Mouse (Mus musculus): ENCODE measurements around the gene Plxna2. TPM values are rescaled to one million over a fixed set of nuclear protein-coding genes. Genes with fewer than 3 reads are reported as not detected.

Plxna2 gene
- polyA plus RNA-seq, 1 experiment from 2014 or later: 19.0 TPM

DNA sequence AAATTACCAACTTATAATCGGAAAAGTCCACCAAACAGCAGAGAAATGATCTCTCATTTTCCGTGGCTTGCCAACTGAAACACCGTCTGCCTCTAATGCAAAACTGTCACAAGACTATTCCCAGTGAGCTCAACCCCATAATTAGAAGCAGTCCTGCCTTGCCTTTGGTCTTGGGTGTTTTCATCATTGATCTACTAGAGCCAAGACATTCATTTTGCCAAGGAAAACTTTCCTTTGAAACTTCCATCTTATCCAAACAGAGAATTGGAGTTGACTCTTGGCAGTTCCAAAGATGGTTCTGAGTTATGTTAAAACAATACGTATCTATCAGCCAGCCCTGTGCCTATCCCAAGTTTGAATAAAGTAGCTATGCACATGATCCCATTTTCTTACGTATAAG, 24.9 kb upstream of the Plxna2 start:
- no peak overlapping the region for H3K27ac ChIP-seq (ENCODE audit: low read depth, low read length)
- WGBS: 84% methylated on average over 5 of the region's 5 CpGs
- H3K36me3 ChIP-seq (ENCODE audit: control insufficient read depth, insufficient read depth, low read length): no peaks in the 10 kb centered on the region
- no peaks in the 10 kb centered on the region for H3K9me3 ChIP-seq (ENCODE audit: control insufficient read depth, low read length)
- H3K4me1 ChIP-seq (replicated peaks; ENCODE audit: control insufficient read depth, insufficient read depth, low read length): no peaks in the 10 kb centered on the region
- no peak overlapping the region for H3K4me3 ChIP-seq (ENCODE audit: low read depth, low read length)
- no peak overlapping the region for H3K4me2 ChIP-seq (ENCODE audit: low read depth, low read length, severe bottlenecking)
- ATAC-seq (replicated peaks; ENCODE audit: low FRiP score) (no peak), DNase-seq (ENCODE audit: low spot score) (no peak)
- no peak overlapping the region for H3K9ac ChIP-seq (ENCODE audit: low read length)
- H3K27me3 ChIP-seq (ENCODE audit: control insufficient read depth, insufficient read depth, low read length): no peaks in the 10 kb centered on the region

- Histone ChIP-seq H3K27me3 (ENCODE audit: control insufficient read depth, insufficient read depth, low read length) (no peaks in the 10 kb centered on the region), H3K4me3 (ENCODE audit: low read depth, low read length) (no peak overlapping the region), H3K4me1 (replicated peaks; ENCODE audit: control insufficient read depth, insufficient read depth, low read length) (0 out of 2 replicates have a peak, but pooled peaks cover 5% of the 10 kb centered on the region), H3K9me3 (ENCODE audit: control insufficient read depth, low read length) (no peaks in the 10 kb centered on the region), H3K4me2 (ENCODE audit: low read depth, low read length, severe bottlenecking) (no peak overlapping the region), H3K36me3 (ENCODE audit: control insufficient read depth, insufficient read depth, low read length) (no peaks in the 10 kb centered on the region), H3K27ac (ENCODE audit: low read depth, low read length) (no peak overlapping the region), H3K9ac (ENCODE audit: low read length) (no peak overlapping the region)
- ATAC-seq (replicated peaks; ENCODE audit: low FRiP score): peak; percentile 32; the same call in 1 of the 2 replicates
- no peak for DNase-seq (ENCODE audit: low spot score)
- WGBS: 64% methylated on average over 5 of the region's 5 CpGs
Measured at GRCm38 (mm10) chr1:194607406-194608261, 10.4 kb upstream of the Plxna2 start.

- H3K4me3 ChIP-seq (ENCODE audit: low read depth, low read length): no peak overlapping the region
- H3K9ac ChIP-seq (ENCODE audit: low read length): no peak overlapping the region
- no peaks in the 10 kb centered on the region for H3K27me3 ChIP-seq (ENCODE audit: control insufficient read depth, insufficient read depth, low read length)
- no peak for DNase-seq (ENCODE audit: low spot score)
- H3K9me3 ChIP-seq (ENCODE audit: control insufficient read depth, low read length): no peaks in the 10 kb centered on the region
- no peak overlapping the region for H3K27ac ChIP-seq (ENCODE audit: low read depth, low read length)
- H3K4me2 ChIP-seq (ENCODE audit: low read depth, low read length, severe bottlenecking): no peak overlapping the region
- ATAC-seq (replicated peaks; ENCODE audit: low FRiP score): peak; percentile 45
- 6% methylated on average over 2 of the region's 2 CpGs for WGBS
- H3K36me3 ChIP-seq (ENCODE audit: control insufficient read depth, insufficient read depth, low read length): no peaks in the 10 kb centered on the region
- H3K4me1 ChIP-seq (replicated peaks; ENCODE audit: control insufficient read depth, insufficient read depth, low read length): peaks cover 7% of the 10 kb centered on the region
Measured at GRCm38 (mm10) chr1:194610516-194610915, 7.5 kb upstream of the Plxna2 start.

GRCm38 (mm10) chr1:194612628-194613027, 5.4 kb upstream of the Plxna2 start:
- 86% methylated on average over 1 of the region's 1 CpGs for WGBS
- Histone ChIP-seq H3K36me3 (ENCODE audit: control insufficient read depth, insufficient read depth, low read length) (no peaks in the 10 kb centered on the region), H3K4me3 (ENCODE audit: low read depth, low read length) (no peak overlapping the region), H3K9me3 (ENCODE audit: control insufficient read depth, low read length) (no peaks in the 10 kb centered on the region), H3K9ac (ENCODE audit: low read length) (no peak overlapping the region), H3K4me1 (replicated peaks; ENCODE audit: control insufficient read depth, insufficient read depth, low read length) (peaks cover 5% of the 10 kb centered on the region), H3K27ac (ENCODE audit: low read depth, low read length) (no peak overlapping the region), H3K4me2 (ENCODE audit: low read depth, low read length, severe bottlenecking) (no peak overlapping the region), H3K27me3 (ENCODE audit: control insufficient read depth, insufficient read depth, low read length) (no peaks in the 10 kb centered on the region)
- DNase-seq (ENCODE audit: low spot score): no peak
- ATAC-seq (replicated peaks; ENCODE audit: low FRiP score): no peak

DNA sequence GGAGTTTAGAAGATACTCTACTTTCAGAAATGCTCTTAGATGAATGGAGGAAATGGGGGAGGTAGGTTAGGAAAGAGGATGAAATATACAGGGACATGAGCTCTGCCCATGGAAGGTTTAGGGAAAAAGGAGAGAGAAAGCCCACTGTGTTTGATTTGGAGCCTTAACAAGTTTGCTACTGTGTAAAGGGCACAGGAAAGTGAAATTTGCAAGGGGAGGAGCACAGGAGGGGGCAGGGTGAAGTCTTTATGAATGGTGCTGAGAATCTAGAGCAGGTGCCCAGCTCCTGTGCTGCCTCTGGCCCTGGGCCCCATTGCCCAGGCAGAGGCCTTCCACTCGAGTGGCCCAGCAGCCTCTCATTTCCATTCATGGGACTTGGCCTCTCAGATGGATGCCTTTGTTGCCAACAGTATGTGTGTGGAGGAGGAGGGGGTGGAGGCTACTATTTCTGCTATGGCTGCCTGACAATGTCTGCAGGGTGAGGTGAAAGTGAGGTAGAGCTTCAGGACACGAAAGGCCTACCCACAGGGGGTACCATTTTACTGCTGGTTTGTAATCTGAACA, 4.7 kb upstream of the Plxna2 start:
- no peak for DNase-seq (ENCODE audit: low spot score)
- peaks cover 4% of the 10 kb centered on the region for H3K4me1 ChIP-seq (replicated peaks; ENCODE audit: control insufficient read depth, insufficient read depth, low read length)
- no peak overlapping the region for H3K27ac ChIP-seq (ENCODE audit: low read depth, low read length)
- H3K36me3 ChIP-seq (ENCODE audit: control insufficient read depth, insufficient read depth, low read length): no peaks in the 10 kb centered on the region
- H3K4me2 ChIP-seq (ENCODE audit: low read depth, low read length, severe bottlenecking): no peak overlapping the region
- ATAC-seq (replicated peaks; ENCODE audit: low FRiP score): peak; percentile 60
- H3K4me3 ChIP-seq (ENCODE audit: low read depth, low read length): no peak overlapping the region
- H3K9me3 ChIP-seq (ENCODE audit: control insufficient read depth, low read length): no peaks in the 10 kb centered on the region
- WGBS: 17% methylated on average over 2 of the region's 2 CpGs
- H3K27me3 ChIP-seq (ENCODE audit: control insufficient read depth, insufficient read depth, low read length): no peaks in the 10 kb centered on the region
- H3K9ac ChIP-seq (ENCODE audit: low read length): no peak overlapping the region

GRCm38 (mm10) chr1:194613923-194614830, 3.8 kb upstream of the Plxna2 start:
- H3K4me2 ChIP-seq (ENCODE audit: low read depth, low read length, severe bottlenecking): no peak overlapping the region
- no peak for ATAC-seq (replicated peaks; ENCODE audit: low FRiP score)

DNA sequence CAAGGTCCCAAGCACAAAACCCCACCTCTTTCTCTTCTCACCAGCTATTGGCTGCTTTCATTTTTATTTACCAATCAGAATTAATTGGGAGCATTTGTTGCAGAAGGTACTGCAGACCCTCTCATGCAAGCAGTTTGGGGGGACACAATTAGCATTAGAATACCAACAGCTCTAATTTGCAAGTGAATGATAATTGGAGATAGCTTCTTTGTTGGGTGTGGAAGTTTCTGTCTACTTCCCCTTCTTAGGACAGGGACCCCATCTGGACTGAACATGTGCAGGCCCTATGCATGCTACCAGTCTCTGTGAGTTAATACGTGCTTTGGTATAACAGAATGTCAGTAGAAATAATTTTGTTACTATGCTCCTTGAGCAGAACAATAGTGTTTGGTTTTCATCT, 1.9 kb upstream of the Plxna2 start:
- no peaks in the 10 kb centered on the region for H3K27me3 ChIP-seq (ENCODE audit: control insufficient read depth, insufficient read depth, low read length)
- no peak overlapping the region for H3K4me2 ChIP-seq (ENCODE audit: low read depth, low read length, severe bottlenecking)
- H3K4me1 ChIP-seq (replicated peaks; ENCODE audit: control insufficient read depth, insufficient read depth, low read length): peaks cover 10% of the 10 kb centered on the region
- peak; percentile 28; the same call in 1 of the 2 replicates for ATAC-seq (replicated peaks; ENCODE audit: low FRiP score)
- no peaks in the 10 kb centered on the region for H3K36me3 ChIP-seq (ENCODE audit: control insufficient read depth, insufficient read depth, low read length)
- no peak overlapping the region for H3K9ac ChIP-seq (ENCODE audit: low read length)
- no peak overlapping the region; the same call in 1 of the 2 replicates for H3K27ac ChIP-seq (ENCODE audit: low read depth, low read length)
- no peaks in the 10 kb centered on the region for H3K9me3 ChIP-seq (ENCODE audit: control insufficient read depth, low read length)
- no peak overlapping the region for H3K4me3 ChIP-seq (ENCODE audit: low read depth, low read length)
- no peak for DNase-seq (ENCODE audit: low spot score)
- 53% methylated on average over 1 of the region's 1 CpGs for WGBS

More at GRCm38 (mm10) chr1:194613923-194614830, 3.8 kb upstream of the Plxna2 start:
- no peak for DNase-seq (ENCODE audit: low spot score)
- Histone ChIP-seq H3K9me3 (ENCODE audit: control insufficient read depth, low read length) (no peaks in the 10 kb centered on the region), H3K27me3 (ENCODE audit: control insufficient read depth, insufficient read depth, low read length) (no peaks in the 10 kb centered on the region), H3K4me1 (replicated peaks; ENCODE audit: control insufficient read depth, insufficient read depth, low read length) (peaks cover 6% of the 10 kb centered on the region), H3K36me3 (ENCODE audit: control insufficient read depth, insufficient read depth, low read length) (no peaks in the 10 kb centered on the region), H3K4me3 (ENCODE audit: low read depth, low read length) (no peak overlapping the region), H3K27ac (ENCODE audit: low read depth, low read length) (no peak overlapping the region), H3K9ac (ENCODE audit: low read length) (no peak overlapping the region)
- WGBS: 87% methylated on average over 5 of the region's 5 CpGs

DNA sequence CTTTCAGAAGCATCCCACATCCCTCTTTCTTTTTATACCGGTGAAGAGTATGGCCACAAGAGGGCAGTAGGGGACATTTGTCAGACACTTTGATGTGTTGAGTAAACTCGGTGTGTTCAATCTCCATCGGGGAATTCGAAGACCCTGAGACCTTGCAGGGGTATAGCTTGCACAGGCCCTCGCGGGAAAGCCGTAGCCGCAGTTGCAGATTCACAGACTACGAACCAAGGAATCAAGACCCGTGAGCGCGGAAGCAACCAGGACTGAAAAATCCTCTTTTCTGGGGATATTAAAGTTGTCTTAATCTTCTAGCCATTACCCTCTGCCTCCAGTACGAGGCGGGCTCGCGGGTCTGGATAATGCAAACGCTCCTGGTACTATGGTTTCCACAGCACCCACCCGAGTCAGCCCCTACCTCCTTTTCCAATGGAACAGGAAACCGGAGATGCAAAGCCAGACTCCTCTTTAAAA, 858 bp downstream of the Plxna2 start:
- Histone ChIP-seq H3K4me1 (replicated peaks; ENCODE audit: control insufficient read depth, insufficient read depth, low read length) (peaks cover 20% of the 10 kb centered on the region; the same call in 1 of the 2 replicates), H3K4me3 (ENCODE audit: low read depth, low read length) (peak overlapping the region; percentile 77), H3K9ac (ENCODE audit: low read length) (no peak overlapping the region; the same call in 1 of the 2 replicates), H3K4me2 (ENCODE audit: low read depth, low read length, severe bottlenecking) (peak overlapping the region; percentile 90), H3K9me3 (ENCODE audit: control insufficient read depth, low read length) (no peaks in the 10 kb centered on the region), H3K27ac (ENCODE audit: low read depth, low read length) (no peak overlapping the region), H3K36me3 (ENCODE audit: control insufficient read depth, insufficient read depth, low read length) (no peaks in the 10 kb centered on the region), H3K27me3 (ENCODE audit: control insufficient read depth, insufficient read depth, low read length) (no peaks in the 10 kb centered on the region)
- ATAC-seq (replicated peaks; ENCODE audit: low FRiP score) (peak; percentile 39; the same call in 1 of the 2 replicates), DNase-seq (ENCODE audit: low spot score) (peak; percentile 83)
- 2% methylated on average over 19 of the region's 19 CpGs for WGBS
